Mouse (Mus musculus) frontal cortex, adult (tissue): ENCODE results near the gene Nt5c3.
"Not testable (repeated sequence)": the region's sequence is repeated elsewhere in the genome, so short reads cannot be mapped to it uniquely, and the experiment has no call there.

ENCODE experiments used
- ATAC-seq: cut with Nextera tagmentation; 2 replicates; pipeline ENCODE4 v1.9.2; 2017; ENCODE audit warnings: mild to moderate bottlenecking, moderate library complexity, mixed read lengths; ENCODE audit not compliant: low TSS enrichment

Gene Nt5c3

GRCm38 (mm10) chr6:56904982-56905381 is 18.8 kb downstream of the Nt5c3 start:
- no peak for ATAC-seq

- ATAC-seq: peak; percentile 66
Observed at GRCm38 (mm10) chr6:56904330-56904729, 19.4 kb downstream of the Nt5c3 start.

- no peak for ATAC-seq
Observed at GRCm38 (mm10) chr6:56903831-56904230, 19.9 kb downstream of the Nt5c3 start.

GRCm38 (mm10) chr6:56902606-56903520 is 20.9 kb downstream of the Nt5c3 start:
- no peak for ATAC-seq

- peak; percentile 75 for ATAC-seq
Observed at GRCm38 (mm10) chr6:56901824-56902386, 21.8 kb downstream of the Nt5c3 start.

- ATAC-seq: no peak
Observed at GRCm38 (mm10) chr6:56901336-56901735, 22.4 kb downstream of the Nt5c3 start.

- no peak for ATAC-seq
Observed at GRCm38 (mm10) chr6:56899601-56900000, 24.1 kb downstream of the Nt5c3 start.

GRCm38 (mm10) chr6:56890762-56891161 is 33.0 kb downstream of the Nt5c3 start:
- no peak for ATAC-seq

- ATAC-seq: peak; percentile 57; the same call in 1 of the 2 replicates
Observed at GRCm38 (mm10) chr6:56888561-56888960, 35.2 kb downstream of the Nt5c3 start.

- peak; percentile 14; the same call in 1 of the 2 replicates for ATAC-seq
Observed at GRCm38 (mm10) chr6:56879352-56879955, 44.3 kb downstream of the Nt5c3 start.

GRCm38 (mm10) chr6:56877985-56878384 is 45.7 kb downstream of the Nt5c3 start:
- peak; percentile 50 for ATAC-seq

GRCm38 (mm10) chr6:56876870-56877269 is 46.9 kb downstream of the Nt5c3 start:
- peak; percentile 92 for ATAC-seq

GRCm38 (mm10) chr6:56870027-56870426 is 53.7 kb downstream of the Nt5c3 start:
- ATAC-seq: no peak

- no peak for ATAC-seq
Observed at GRCm38 (mm10) chr6:56868565-56868964, 55.2 kb downstream of the Nt5c3 start.

GRCm38 (mm10) chr6:56866899-56867298 is 56.8 kb downstream of the Nt5c3 start:
- ATAC-seq: not testable (repeated sequence)

- ATAC-seq: 0 out of 2 replicates have a peak, but pooled peaks have one; percentile 27
Observed at GRCm38 (mm10) chr6:56860205-56860848, 63.4 kb downstream of the Nt5c3 start.

GRCm38 (mm10) chr6:56856748-56857147 is 67.0 kb downstream of the Nt5c3 start:
- ATAC-seq: no peak

- ATAC-seq: no peak
Observed at GRCm38 (mm10) chr6:56854803-56855202, 68.9 kb downstream of the Nt5c3 start.

- ATAC-seq: peak; percentile 91
Observed at GRCm38 (mm10) chr6:56850315-56850714, 73.4 kb downstream of the Nt5c3 start.

GRCm38 (mm10) chr6:56848974-56849373 is 74.8 kb downstream of the Nt5c3 start:
- no peak for ATAC-seq

GRCm38 (mm10) chr6:56844365-56844764 is 79.4 kb downstream of the Nt5c3 start:
- no peak for ATAC-seq

- ATAC-seq: peak; percentile 31; the same call in 1 of the 2 replicates
Observed at GRCm38 (mm10) chr6:56843229-56843628, 80.5 kb downstream of the Nt5c3 start.
